Mouse (Mus musculus) heart, postnatal 10 days (tissue): ENCODE results near the gene Plin1. TPM values are rescaled to one million over a fixed set of nuclear protein-coding genes. Genes with fewer than 3 reads are reported as not detected.

Source experiments
- total RNA-seq, 2 experiments: library from RNA; stranded (reverse); gene quantifications; 2 replicates each; pipeline ENCODE4 v1.2.3; 2021

Plin1 gene
- total RNA-seq, 2 experiments from 2014 or later, result 24.0 to 76.0 TPM

Other genes starting within 250 kb of the Plin1 start
- under 1 TPM in 1 of 2 experiments, not detected in 1; 0.26 TPM for gene Rhcg, start 115.2 kb downstream of the Plin1 start, total RNA-seq
- gene Ticrr, start 72.7 kb downstream of the Plin1 start, total RNA-seq, result 1 to 10 TPM; 2.0 TPM
- 1 to 10 TPM; 3.2 to 3.9 TPM for gene Kif7, start 17.2 kb downstream of the Plin1 start, total RNA-seq
- 10 to 100 TPM; 13.3 to 16.5 TPM for gene Pex11a, start 10.2 kb upstream of the Plin1 start, total RNA-seq
- gene Wdr93, start 10.3 kb upstream of the Plin1 start, total RNA-seq, result under 1 TPM; 0.14 to 0.15 TPM
- not detected for gene Mesp1, start 60.9 kb upstream of the Plin1 start, total RNA-seq
- under 1 TPM; 0.12 to 0.40 TPM for gene Mesp2, start 77.8 kb upstream of the Plin1 start, total RNA-seq
- 10 to 100 TPM; 26.6 to 29.3 TPM for gene Anpep, start 128.2 kb upstream of the Plin1 start, total RNA-seq
- 10 to 100 TPM; 20.5 to 24.1 TPM for gene Ap3s2, start 187.7 kb upstream of the Plin1 start, total RNA-seq
- 10 to 100 TPM; 15.8 to 18.5 TPM for gene Arpin, start 202.5 kb upstream of the Plin1 start, total RNA-seq